Mouse (Mus musculus) frontal cortex, adult 2 months (tissue): ENCODE measurements at regions not wholly inside any gene's neighbourhood (a gene's known extent, or its start where the extent isn't known, plus 50 kb on each side); places are given as distances from the start of the nearest gene placed in this dataset.

ENCODE experiments used
- DNase-seq, 2 experiments: peaks; one replicate each; pipeline ENCODE4 v3.0.0; 2022; ENCODE audit warnings: low spot score in 1 of 2; ENCODE audit errors: extremely low spot score in 1 of 2

GRCm38 (mm10) chr12:9091951-9092350 lies 62.2 kb downstream of the Ttc32 start:
- DNase-seq: no peak

GRCm38 (mm10) chr12:9095061-9095460 lies 65.3 kb downstream of the Ttc32 start:
- DNase-seq: no peak

- DNase-seq: peak in 1 of 2 experiments; percentile 8
Observed at GRCm38 (mm10) chr12:9106416-9106815, 76.6 kb downstream of the Ttc32 start.

GRCm38 (mm10) chr12:9109806-9110205 lies 80.0 kb downstream of the Ttc32 start:
- DNase-seq: no peak

GRCm38 (mm10) chr12:9112161-9112674 lies 82.4 kb downstream of the Ttc32 start:
- no peak for DNase-seq

GRCm38 (mm10) chr12:9113652-9114051 lies 83.9 kb downstream of the Ttc32 start:
- peak in 1 of 2 experiments; percentile 23 for DNase-seq

- no peak for DNase-seq
Observed at GRCm38 (mm10) chr12:9114061-9114460, 84.3 kb downstream of the Ttc32 start.

- no peak for DNase-seq
Observed at GRCm38 (mm10) chr12:9118576-9118975, 88.8 kb downstream of the Ttc32 start.

GRCm38 (mm10) chr12:9127931-9128550 lies 98.2 kb downstream of the Ttc32 start:
- no peak for DNase-seq

- DNase-seq: no peak
Observed at GRCm38 (mm10) chr12:9128581-9129275, 98.9 kb downstream of the Ttc32 start.

GRCm38 (mm10) chr12:9132621-9133020 lies 102.8 kb downstream of the Ttc32 start:
- DNase-seq: no peak

GRCm38 (mm10) chr12:9133890-9134870 lies 104.4 kb downstream of the Ttc32 start:
- no peak for DNase-seq

- DNase-seq: no peak
Observed at GRCm38 (mm10) chr12:9151001-9151400, 121.2 kb downstream of the Ttc32 start.

GRCm38 (mm10) chr12:9151426-9151825 lies 121.6 kb downstream of the Ttc32 start:
- no peak for DNase-seq

- DNase-seq: no peak
Observed at GRCm38 (mm10) chr12:9154491-9154890, 124.7 kb downstream of the Ttc32 start.

- no peak for DNase-seq
Observed at GRCm38 (mm10) chr12:9156794-9157193, 127.0 kb downstream of the Ttc32 start.

GRCm38 (mm10) chr12:9158751-9159150 lies 129.0 kb downstream of the Ttc32 start:
- DNase-seq: no peak

GRCm38 (mm10) chr12:9165367-9165940 lies 135.7 kb downstream of the Ttc32 start:
- peak; percentile 4 to 21 for DNase-seq

- peak in 1 of 2 experiments; percentile 28 for DNase-seq
Observed at GRCm38 (mm10) chr12:9166218-9166908, 136.6 kb downstream of the Ttc32 start.

- DNase-seq: no peak
Observed at GRCm38 (mm10) chr12:9169008-9169407, 139.2 kb downstream of the Ttc32 start.
